Mouse (Mus musculus): ENCODE results near the gene Slfnl1.

Gene Slfnl1

GRCm38 (mm10) chr4:120531986-120532385 is at the start of gene Slfnl1:
TSS of gene Slfnl1 (plus strand) at chr4:120532231.
- in situ Hi-C loops (cut with MboI, MseI): no loop called here

DNA sequence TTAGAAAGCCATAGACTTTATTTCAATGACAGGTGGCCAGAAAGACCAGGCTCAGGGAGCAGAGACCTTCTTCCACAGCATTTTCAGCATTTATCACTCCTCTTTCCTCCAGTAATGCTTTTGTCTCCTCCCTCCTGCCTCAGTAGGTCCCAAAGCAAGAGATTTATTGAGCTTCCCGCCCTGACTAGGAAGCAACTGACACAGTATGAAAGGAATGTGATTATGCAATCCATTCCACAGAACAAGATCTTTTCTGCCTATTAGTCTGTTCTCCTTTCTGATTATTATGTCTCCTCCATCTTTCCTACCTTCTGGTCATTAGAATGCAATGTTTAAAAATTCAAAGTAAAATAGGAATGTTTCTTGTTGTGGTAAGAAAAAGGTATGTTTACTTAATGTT is 44.3 kb upstream of the Slfnl1 start:
- in situ Hi-C loops (cut with MboI, MseI): no loop called here

- in situ Hi-C loops (cut with MboI, MseI): loop anchor here (10.0 kb wide), 1 partner anchor 492 kb away; no protein-coding TSS in a partner anchor
Measured at GRCm38 (mm10) chr4:120506955-120507354, 25.1 kb upstream of the Slfnl1 start.

DNA sequence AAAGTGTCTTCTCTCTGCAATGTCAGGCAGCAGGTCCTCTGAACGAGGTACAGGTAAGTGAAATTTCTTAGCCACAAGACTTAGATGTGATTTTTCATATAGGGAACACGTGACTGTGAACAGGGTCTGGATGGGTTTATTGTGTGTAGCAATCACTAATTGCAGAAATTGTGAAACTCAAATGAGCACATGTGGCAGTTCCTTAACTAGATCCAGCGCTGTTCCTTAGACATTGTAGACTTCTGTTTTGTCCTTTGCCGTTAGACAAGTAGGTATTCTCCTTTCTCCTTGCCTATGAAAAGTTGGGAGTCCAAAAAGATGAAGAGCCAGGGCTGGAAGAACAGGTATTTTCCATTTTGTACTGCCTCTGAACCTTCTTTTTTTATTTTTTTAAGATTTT is 20.8 kb upstream of the Slfnl1 start:
- in situ Hi-C loops (cut with MboI, MseI): no loop called here

- in situ Hi-C loops (cut with MboI, MseI): no loop called here
Measured at GRCm38 (mm10) chr4:120514366-120514765, 17.7 kb upstream of the Slfnl1 start.

- in situ Hi-C loops (cut with MboI, MseI): no loop called here
Measured at GRCm38 (mm10) chr4:120516491-120516890, 15.5 kb upstream of the Slfnl1 start.

DNA sequence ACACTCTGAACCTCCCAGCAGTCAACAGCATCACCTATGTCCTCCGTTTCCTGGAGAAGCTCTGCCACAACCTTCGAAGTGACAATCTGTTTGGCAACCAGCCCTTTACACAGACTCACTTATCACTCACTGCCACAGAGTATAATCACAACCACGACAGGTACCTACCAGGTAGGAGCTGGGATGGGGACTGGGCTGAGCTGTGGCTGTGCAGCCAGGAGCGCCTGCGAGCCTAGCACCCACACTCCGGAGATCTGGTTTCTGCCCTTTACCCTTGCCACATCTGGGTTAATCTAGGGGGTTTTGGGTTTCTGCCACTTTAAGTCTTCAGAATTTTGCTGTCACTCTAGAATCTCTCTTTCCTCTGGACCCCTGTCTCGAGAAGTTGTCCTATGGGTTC is 15.1 kb upstream of the Slfnl1 start:
- in situ Hi-C loops (cut with MboI, MseI): no loop called here

DNA sequence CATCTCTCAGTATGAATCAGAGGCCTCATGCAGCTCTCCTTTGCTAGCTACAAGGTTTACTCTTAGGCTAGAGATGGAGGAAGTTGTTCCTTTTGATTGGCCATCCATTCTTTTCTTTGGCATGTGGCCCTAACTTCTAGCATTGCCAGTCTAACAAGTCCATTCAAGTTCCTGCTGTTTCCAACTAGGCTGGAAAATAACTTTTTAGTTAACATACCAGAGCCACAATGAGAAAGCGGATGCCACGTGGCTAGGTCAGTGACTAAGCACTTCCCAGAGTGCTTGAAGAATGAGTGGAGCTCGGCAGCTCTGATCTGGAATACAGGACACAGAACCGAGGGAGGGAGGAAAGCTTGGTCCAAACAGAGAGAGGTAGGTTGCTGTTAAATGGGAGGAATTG is 14.7 kb upstream of the Slfnl1 start:
- in situ Hi-C loops (cut with MboI, MseI): no loop called here

GRCm38 (mm10) chr4:120521761-120522160 is 10.3 kb upstream of the Slfnl1 start:
- in situ Hi-C loops (cut with MboI, MseI): no loop called here

DNA sequence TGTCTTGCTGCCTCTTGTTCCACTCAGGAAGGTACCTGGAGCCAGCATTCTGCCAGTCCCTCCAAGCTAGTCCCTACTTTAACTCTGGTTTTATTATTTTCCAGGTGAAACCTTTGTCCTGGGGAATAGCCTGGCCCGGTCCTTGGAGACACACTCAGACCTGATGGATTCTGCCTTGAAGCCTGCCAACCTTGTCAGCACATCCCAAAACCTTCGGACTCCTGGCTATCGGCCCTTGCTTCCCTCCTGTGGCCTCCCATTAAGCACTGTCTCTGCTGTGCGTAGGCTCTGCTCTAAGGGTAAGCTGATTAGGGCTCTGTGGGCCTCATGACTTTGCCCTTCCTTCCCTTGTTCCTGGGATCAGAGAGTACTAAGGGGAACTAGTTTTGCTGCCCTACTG is 9.7 kb upstream of the Slfnl1 start:
- in situ Hi-C loops (cut with MboI, MseI): no loop called here

- in situ Hi-C loops (cut with MboI, MseI): no loop called here
Measured at GRCm38 (mm10) chr4:120523092-120523491, 8.9 kb upstream of the Slfnl1 start.

- in situ Hi-C loops (cut with MboI, MseI): no loop called here
Measured at GRCm38 (mm10) chr4:120528171-120528570, 3.9 kb upstream of the Slfnl1 start.

DNA sequence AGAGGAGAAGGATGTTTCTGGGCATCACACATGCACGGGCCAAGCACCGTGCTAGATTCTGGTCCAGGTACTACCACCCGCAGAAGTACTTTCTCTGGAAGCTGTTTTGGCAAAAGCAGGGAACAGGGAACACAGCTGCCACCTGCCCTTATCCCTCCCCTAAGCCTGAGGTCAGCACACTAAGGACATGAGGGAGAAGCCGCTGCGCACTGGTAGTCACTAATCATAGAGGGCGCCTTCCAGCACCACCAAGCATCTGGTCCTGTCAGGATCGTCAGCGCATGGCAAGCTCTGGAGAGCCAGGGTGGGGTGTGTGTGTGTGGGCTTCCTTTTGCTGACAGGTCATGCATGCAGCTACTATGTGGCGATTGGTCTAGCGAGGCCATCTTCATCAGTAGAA is 6.6 kb downstream of the Slfnl1 start:
- in situ Hi-C loops (cut with MboI, MseI): no loop called here

DNA sequence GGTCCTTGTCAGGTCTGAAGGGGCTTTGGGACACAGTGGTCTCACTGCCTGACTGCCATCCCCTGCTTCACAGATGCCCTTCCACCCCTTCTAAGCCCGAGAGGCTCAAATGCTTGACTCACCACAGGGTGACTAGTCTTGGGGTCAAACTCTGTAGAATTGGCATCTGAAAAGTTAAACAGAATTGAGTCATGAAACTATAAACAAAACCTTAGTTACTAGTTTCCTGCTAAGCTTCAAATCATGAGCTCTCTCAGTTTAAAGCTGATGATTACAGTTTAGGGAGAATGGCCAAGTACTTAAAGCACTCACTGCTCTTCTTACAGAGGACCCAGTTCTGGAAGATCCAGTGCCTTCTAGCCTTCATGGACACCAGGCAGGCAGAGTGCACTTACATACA is 12.9 kb downstream of the Slfnl1 start:
- in situ Hi-C loops (cut with MboI, MseI): no loop called here

GRCm38 (mm10) chr4:120556592-120556991 is 24.6 kb downstream of the Slfnl1 start:
- in situ Hi-C loops (cut with MboI, MseI): loop anchor here (25.0 kb wide), 1 partner anchor 1269 kb away; the partner anchor contains the start of gene Ybx1

GRCm38 (mm10) chr4:120565726-120566125 is 33.7 kb downstream of the Slfnl1 start:
- in situ Hi-C loops (cut with MboI, MseI): loop anchor here (25.0 kb wide), 1 partner anchor 1278 kb away; the partner anchor contains the start of gene Ybx1

DNA sequence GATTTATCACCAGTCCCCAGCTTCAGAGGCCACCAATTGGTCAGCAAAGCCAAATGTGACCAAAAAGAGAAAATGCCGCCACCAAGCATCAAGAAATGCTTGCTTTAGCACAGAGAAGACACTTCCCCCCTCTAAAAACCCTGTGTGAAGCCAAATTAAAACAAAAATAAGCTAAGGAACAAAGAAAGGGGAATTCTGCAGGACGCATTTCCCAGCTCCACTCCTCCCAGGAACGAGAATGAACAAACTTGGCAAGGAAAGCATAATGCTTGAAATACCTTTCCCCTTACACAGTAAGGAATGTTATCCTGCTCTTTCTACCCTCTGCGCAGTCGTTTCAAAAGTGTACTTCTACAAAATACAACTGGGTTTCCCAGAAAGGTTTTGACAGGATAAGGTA is 36.0 kb downstream of the Slfnl1 start:
- in situ Hi-C loops (cut with MboI, MseI): loop anchor here (25.0 kb wide), 1 partner anchor 1281 kb away; the partner anchor contains the start of gene Ybx1

DNA sequence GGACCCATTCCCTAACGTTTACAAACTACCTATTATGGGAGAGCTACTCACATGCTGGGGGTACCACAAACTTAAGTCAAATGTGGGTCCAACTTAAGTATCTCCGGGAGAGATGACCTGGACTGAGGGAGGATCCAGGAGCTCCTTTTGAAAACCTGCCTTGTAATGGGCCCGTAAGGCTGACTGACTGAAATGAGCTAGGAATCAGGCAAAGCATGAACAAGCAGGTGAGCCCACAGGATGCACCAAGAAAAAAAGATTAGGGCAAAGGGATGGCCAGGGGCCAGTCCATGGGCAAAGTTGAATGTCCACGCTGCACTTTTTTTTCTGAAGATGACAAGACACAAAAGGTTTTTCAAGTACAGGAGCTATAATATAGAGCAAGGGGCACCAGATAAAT is 37.0 kb downstream of the Slfnl1 start:
- in situ Hi-C loops (cut with MboI, MseI): loop anchor here (25.0 kb wide), 1 partner anchor 1282 kb away; the partner anchor contains the start of gene Ybx1

DNA sequence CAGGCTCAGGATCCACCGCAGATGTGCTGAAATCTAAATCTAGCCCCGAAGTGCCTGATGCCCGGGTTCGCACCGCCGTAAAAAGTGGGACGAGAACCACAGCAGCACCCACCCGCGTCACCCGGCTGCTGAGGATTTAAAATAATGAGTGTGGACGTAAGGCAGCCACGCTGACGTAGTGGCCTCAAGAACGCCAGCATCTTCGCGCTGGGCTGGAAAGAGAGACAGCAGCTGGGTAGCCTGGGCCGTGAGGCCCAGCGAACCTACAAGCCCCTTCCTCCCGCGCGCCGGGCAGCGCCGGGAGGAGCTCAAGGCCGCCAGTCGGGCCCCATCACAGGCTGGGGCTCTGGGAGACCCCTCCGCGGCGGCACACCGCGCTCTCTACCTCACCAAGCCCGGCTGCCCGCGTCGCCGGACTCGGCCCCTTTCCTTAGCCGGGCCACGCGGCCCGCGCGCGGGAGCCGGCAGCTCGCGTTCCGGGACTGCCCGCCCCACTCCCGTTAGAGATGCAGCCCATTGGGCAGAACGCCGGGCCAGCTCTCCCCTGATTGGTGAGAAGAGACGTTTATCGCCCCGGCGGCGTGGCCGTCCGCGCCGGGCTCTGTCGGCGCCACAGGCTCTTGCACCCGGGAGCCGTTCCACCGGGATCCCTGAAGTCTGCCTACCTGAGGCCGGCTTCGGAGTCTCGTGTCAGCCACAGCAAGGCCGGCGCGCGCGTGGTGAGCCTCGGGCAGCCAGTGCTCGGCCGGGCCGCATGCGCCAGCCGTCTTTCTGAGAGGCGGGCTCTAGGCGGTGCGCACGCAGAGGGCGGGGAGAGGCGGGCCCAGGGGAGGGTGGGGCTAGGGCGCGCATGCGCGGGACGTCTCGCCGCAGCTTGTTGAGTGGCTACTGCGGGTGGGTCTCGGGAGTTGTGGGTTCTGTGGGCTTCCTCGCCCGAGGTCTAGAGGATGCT is 37.7 kb downstream of the Slfnl1 start, which contains the start of gene Ctps:
Gene Ctps, minus strand, starts transcription at position 791 of the 952 bp plus-strand sequence.
- in situ Hi-C loops (cut with MboI, MseI): loop anchor here (25.0 kb wide), 1 partner anchor 1282 kb away; the partner anchor contains the start of gene Ybx1

DNA sequence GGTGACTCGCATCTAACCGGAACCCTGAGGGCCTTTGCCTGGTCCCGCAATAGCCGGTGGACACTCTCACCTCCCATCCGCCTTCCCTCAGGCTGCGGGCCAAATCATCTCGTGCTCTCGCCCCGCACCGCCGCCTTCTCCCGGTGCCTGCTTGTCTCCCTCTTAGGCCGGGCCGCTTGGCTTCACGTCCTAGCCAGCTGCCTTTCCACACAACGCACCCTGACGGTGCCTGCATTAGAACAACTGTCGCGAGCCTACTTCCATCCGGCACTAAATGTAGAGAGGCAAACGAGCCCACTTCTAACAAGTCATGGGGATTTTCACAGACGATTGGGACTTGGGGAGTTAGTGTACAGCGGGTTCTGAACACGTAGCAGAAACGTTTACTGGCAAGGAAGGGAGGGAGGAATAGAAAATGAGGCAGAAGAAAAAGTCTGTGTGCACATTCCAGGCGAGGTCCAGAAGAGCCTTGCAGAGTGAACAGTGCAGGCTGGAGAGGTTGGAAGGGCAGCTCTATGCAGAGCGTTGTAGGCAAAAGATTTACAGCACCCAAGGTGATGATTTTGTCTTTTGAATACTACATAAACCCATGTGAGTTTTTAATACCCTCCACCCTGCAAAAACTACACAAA is 38.5 kb downstream of the Slfnl1 start:
- in situ Hi-C loops (cut with MboI, MseI): loop anchor here (25.0 kb wide), 1 partner anchor 1283 kb away; the partner anchor contains the start of gene Ybx1

- in situ Hi-C loops (cut with MboI, MseI): loop anchor here (25.0 kb wide), 1 partner anchor 1284 kb away; the partner anchor contains the start of gene Ybx1
Measured at GRCm38 (mm10) chr4:120571070-120571464, 39.0 kb downstream of the Slfnl1 start.

DNA sequence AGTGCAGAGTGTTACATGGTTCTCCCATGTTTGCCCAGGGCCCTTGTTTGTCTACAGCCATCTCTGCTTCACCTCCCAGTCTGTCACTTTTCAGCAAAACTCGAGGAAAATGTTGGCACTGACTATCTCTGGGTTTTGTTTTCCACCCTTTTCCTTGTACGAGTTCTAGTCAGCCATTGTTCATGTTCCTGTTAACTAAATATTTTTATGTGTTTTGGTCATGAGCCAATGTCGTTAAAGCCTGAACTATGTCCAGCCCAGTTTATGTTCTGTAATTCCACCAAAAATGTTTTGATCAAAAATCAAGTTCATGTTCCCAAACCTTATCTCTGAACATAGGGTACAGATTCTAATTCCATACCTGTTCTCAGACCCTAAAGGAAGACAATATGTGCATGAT is 39.7 kb downstream of the Slfnl1 start:
- in situ Hi-C loops (cut with MboI, MseI): loop anchor here (25.0 kb wide), 1 partner anchor 1284 kb away; the partner anchor contains the start of gene Ybx1

All from regulatory T cell (primary cell).